Mouse (Mus musculus) G1E (cell line): ENCODE measurements around the gene Fgf8.

Source experiments
- CTCF ChIP-seq: IDR thresholded peaks from 2 replicates; pipeline ENCODE4 v1.5.1; 2012; ENCODE audit warnings: low read depth, low read length, inconsistent platforms, mixed read lengths
- GATA1 ChIP-seq: IDR thresholded peaks from 2 replicates; pipeline ENCODE4 v1.6.1; 2012; ENCODE audit warnings: borderline replicate concordance, low read length, inconsistent platforms, mixed read lengths

DNA sequence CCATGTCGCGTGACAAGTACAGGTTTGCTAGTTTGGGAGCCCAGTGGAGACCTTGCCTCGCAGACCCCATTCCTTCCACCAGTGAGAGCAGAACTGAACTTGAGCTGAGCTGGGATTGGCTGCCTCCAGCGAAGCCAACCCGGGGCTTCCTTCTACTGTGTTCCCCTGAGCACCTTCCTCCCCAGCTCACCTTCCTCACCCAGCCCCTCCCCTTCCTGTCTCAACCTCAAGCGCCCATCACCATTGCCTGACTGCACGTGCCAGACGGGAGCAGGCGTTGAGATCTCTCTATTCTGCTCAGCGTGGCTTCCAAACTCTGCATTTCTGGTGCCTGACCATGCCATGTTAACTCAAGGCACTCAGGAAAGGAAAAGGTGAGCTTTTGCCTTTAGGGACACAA is 15.5 kb downstream of the Fgf8 start:
- TF ChIP-seq CTCF = no peak
- TF ChIP-seq GATA1 = no peak
